Mouse (Mus musculus) lung, adult 2 months (tissue): ENCODE results near the gene Traip.

ENCODE experiments used
- CTCF ChIP-seq: fragments of 200-500 bp; IDR thresholded peaks from 2 replicates; pipeline ENCODE4 v1.5.1; 2011; ENCODE audit warnings: mild to moderate bottlenecking, low read length, control low read depth; ENCODE audit not compliant: insufficient read depth
- POLR2A ChIP-seq: fragments of 200-500 bp; IDR thresholded peaks from 2 replicates; pipeline ENCODE4 v1.6.1; 2011; ENCODE audit warnings: low read depth, mild to moderate bottlenecking, control low read depth, low read length, borderline replicate concordance; ENCODE audit errors: extremely low read depth

- no peak for TF ChIP-seq CTCF
- TF ChIP-seq POLR2A = no peak
Measured at GRCm38 (mm10) chr9:107949922-107950235, at the start of gene Traip.
